Mouse (Mus musculus) myocyte (in vitro differentiated cells): Measurements from ENCODE around the gene Sptlc3. TPM values are rescaled to one million over a fixed set of nuclear protein-coding genes. Genes with fewer than 3 reads are reported as not detected.
A peak's percentile ranks its signal among the peaks of the same experiment; 100 is the strongest.

Source experiments
- H3K27me3 ChIP-seq: one replicate; pipeline ENCODE4 v1.6.1; 2011; ENCODE audit not compliant: control insufficient read depth, insufficient read depth, insufficient read length
- H3K36me3 ChIP-seq: one replicate; pipeline ENCODE4 v1.6.1; 2011; ENCODE audit not compliant: control insufficient read depth, insufficient read depth
- H3K4me2 ChIP-seq: one replicate; pipeline ENCODE4 v1.6.1; 2011; ENCODE audit warnings: low read depth, control low read depth
- H3K4me3 ChIP-seq: one replicate; pipeline ENCODE4 v1.5.1; 2011; ENCODE audit warnings: mild to moderate bottlenecking, control low read depth, moderate library complexity
- H3K79me2 ChIP-seq: one replicate; pipeline ENCODE4 v1.6.1; 2011; ENCODE audit not compliant: control insufficient read depth, insufficient read depth
- H3ac ChIP-seq: one replicate; pipeline ENCODE4 v1.6.1; 2011; ENCODE audit not compliant: control insufficient read depth, insufficient read length
- CEBPB ChIP-seq: IDR thresholded peaks from 2 replicates; pipeline ENCODE4 v1.6.1; 2011; ENCODE audit warnings: mild to moderate bottlenecking, moderate library complexity; ENCODE audit not compliant: poor library complexity, insufficient read depth, severe bottlenecking
- E2F4 ChIP-seq: IDR thresholded peaks from one replicate; pipeline ENCODE4 v1.6.1; 2011; ENCODE audit warnings: mild to moderate bottlenecking, control low read depth, moderate library complexity; ENCODE audit not compliant: insufficient read depth
- MAX ChIP-seq: IDR thresholded peaks from one replicate; pipeline ENCODE4 v1.6.1; 2011; ENCODE audit warnings: low read depth, mild to moderate bottlenecking, control low read depth
- MYOD1 ChIP-seq, 3 experiments: IDR thresholded peaks; one replicate each; pipeline ENCODE4 v1.6.1; 2011; ENCODE audit warnings: control low read depth in 2 of 3, low read depth in 2 of 3, mild to moderate bottlenecking in 2 of 3, moderate library complexity in 1 of 3; ENCODE audit not compliant: insufficient read length in 2 of 3, control insufficient read depth in 1 of 3
- MYOG ChIP-seq, 3 experiments: IDR thresholded peaks; one replicate each; pipeline ENCODE4 v1.6.1; 2011; ENCODE audit warnings: control low read depth in 2 of 3, low read depth in 2 of 3, mild to moderate bottlenecking in 2 of 3; ENCODE audit not compliant: insufficient read length in 2 of 3, control insufficient read depth in 1 of 3, insufficient read depth in 1 of 3
- POLR2A ChIP-seq: IDR thresholded peaks from one replicate; pipeline ENCODE4 v1.6.1; 2011; ENCODE audit warnings: low read depth, mild to moderate bottlenecking, control low read depth, moderate library complexity; ENCODE audit not compliant: insufficient read length
- POLR2AphosphoS2 ChIP-seq: IDR thresholded peaks from one replicate; pipeline ENCODE4 v1.6.1; 2011; ENCODE audit warnings: low read depth, control low read depth; ENCODE audit not compliant: insufficient read length
- REST ChIP-seq: IDR thresholded peaks from one replicate; pipeline ENCODE4 v1.6.1; 2011; ENCODE audit warnings: mild to moderate bottlenecking, control low read depth, moderate library complexity; ENCODE audit not compliant: insufficient read depth, insufficient read length
- SRF ChIP-seq: IDR thresholded peaks from one replicate; pipeline ENCODE4 v1.6.1; 2011; ENCODE audit warnings: low read depth; ENCODE audit not compliant: control insufficient read depth, insufficient read length
- TCF12 ChIP-seq: IDR thresholded peaks from one replicate; pipeline ENCODE4 v1.6.1; 2011; ENCODE audit warnings: mild to moderate bottlenecking, control low read depth; ENCODE audit not compliant: poor library complexity, insufficient read depth, severe bottlenecking
- TCF3 ChIP-seq: IDR thresholded peaks from one replicate; pipeline ENCODE4 v1.6.1; 2011; ENCODE audit warnings: low read depth, control low read depth; ENCODE audit not compliant: insufficient read length
- USF1 ChIP-seq: IDR thresholded peaks from one replicate; pipeline ENCODE4 v1.6.1; 2011; ENCODE audit warnings: low read depth, mild to moderate bottlenecking, control low read depth, moderate library complexity
- polyA plus RNA-seq: library from polyadenylated mRNA; unstranded; fragments of >200 nt; fragmentation: generic; extraction: Trizol; gene quantifications from one replicate; pipeline ENCODE4 v1.2.1, GENCODE M21; 2012; ENCODE audit warnings: missing spikeins

Gene Sptlc3
- polyA plus RNA-seq, 1 experiment = not detected

DNA sequence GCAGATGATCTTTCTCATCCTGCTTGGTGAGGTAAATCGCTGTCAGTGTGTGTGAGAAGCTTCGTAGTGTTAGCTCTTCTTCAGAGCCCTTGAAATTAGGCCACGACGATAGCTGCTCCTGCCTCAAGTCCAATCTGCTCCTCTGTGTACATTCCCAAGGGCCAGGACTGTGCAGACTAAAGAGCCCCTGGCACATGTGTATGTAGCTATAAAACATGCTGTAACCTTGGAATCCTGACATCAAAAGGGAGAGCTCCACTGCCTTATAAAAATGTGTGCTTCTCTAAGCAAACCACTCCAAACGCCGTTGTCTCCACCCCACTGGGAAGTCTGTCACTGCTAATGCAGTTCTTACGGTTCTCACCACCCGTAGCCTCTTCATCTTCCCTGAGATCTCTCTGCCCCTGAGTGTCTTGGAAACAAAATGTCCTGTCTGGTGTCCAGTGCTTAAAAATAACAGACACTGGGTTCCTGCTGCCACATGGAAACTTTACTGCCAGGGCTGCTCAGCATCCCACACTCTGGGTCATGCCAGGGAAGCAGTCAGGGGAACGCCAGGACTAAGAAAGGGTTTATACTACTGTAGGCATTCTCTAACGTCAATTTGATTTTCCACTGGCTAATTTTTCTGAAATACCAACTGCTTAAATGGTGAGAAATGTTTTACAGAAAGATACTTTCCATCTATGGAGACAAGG is 118.8 kb downstream of the Sptlc3 start:
- Histone ChIP-seq H3K4me3 (no peak overlapping the region), H3K27me3 (no peaks in the 10 kb centered on the region), H3K4me2 (no peak overlapping the region), H3K36me3 (no peaks in the 10 kb centered on the region), H3ac (no peak overlapping the region), H3K79me2 (no peaks in the 10 kb centered on the region)
- TF ChIP-seq MAX (no peak), REST (no peak), CEBPB (no peak), USF1 (no peak), SRF (no peak), MYOD1 (IDR thresholded peaks at IDR 0.05; ENCODE audit: control insufficient read depth in 1 of 3, insufficient read length in 2 of 3, low read depth in 2 of 3) (no peak), TCF12 (no peak), POLR2A (no peak), MYOG (IDR thresholded peaks at IDR 0.05; ENCODE audit: control insufficient read depth in 1 of 3, insufficient read depth in 1 of 3, insufficient read length in 2 of 3, low read depth in 2 of 3) (no peak), E2F4 (no peak)

DNA sequence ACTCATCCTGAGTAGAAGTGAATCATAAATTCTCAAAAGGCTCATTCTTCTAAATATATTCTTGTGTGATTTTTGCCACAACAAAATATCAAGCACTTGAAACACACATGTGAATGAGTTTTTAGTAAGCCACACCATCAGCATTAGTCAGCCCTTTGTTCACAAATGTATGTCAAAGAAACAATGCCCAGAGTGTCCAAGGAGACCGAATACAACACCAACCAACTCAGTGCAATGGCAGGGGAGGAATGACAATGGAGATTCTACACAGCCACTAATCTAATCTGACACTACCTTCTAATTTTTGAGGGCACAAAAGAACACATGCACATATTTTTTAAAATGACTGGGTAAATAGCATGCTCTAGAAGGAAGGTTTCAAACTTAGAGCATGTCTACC is 132.8 kb downstream of the Sptlc3 start:
- Histone ChIP-seq H3K27me3 (no peaks in the 10 kb centered on the region), H3K36me3 (no peaks in the 10 kb centered on the region), H3K79me2 (no peaks in the 10 kb centered on the region), H3K4me3 (no peak overlapping the region), H3ac (no peak overlapping the region), H3K4me2 (no peak overlapping the region)
- no peak for TF ChIP-seq POLR2AphosphoS2
- TF ChIP-seq CEBPB = no peak
- no peak for TF ChIP-seq E2F4
- TF ChIP-seq MAX = no peak
- TF ChIP-seq REST = no peak
- no peak for TF ChIP-seq MYOD1 (IDR thresholded peaks at IDR 0.05; ENCODE audit: control insufficient read depth in 1 of 3, insufficient read length in 2 of 3, low read depth in 2 of 3)
- TF ChIP-seq POLR2A = no peak
- no peak for TF ChIP-seq USF1
- no peak for TF ChIP-seq MYOG (IDR thresholded peaks at IDR 0.05; ENCODE audit: control insufficient read depth in 1 of 3, insufficient read depth in 1 of 3, insufficient read length in 2 of 3, low read depth in 2 of 3)
- no peak for TF ChIP-seq TCF3
- TF ChIP-seq SRF = no peak
- no peak for TF ChIP-seq TCF12

DNA sequence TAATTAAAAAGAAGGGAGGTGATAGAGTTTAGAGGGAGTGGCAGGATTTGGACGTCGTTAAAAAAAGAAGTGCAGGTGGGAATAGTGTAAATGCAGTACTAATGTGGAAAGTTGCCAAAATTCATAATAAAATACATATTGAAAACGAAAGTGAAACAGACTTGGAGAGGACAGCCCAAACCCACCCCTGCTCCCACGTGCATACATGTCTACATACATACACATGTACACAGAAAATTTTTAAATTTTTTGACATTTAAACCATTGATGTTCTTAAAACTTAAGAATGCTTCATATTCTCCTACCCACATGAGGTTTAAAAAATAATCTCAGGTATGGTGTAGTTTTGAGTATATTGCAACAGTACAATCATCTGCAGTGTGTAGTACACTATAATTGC is 135.0 kb downstream of the Sptlc3 start:
- Histone ChIP-seq H3K4me2 (peak overlapping the region; percentile 57), H3ac (no peak overlapping the region), H3K4me3 (no peak overlapping the region), H3K36me3 (no peaks in the 10 kb centered on the region), H3K79me2 (no peaks in the 10 kb centered on the region), H3K27me3 (no peaks in the 10 kb centered on the region)
- no peak for TF ChIP-seq MYOG (IDR thresholded peaks at IDR 0.05; ENCODE audit: control insufficient read depth in 1 of 3, insufficient read depth in 1 of 3, insufficient read length in 2 of 3, low read depth in 2 of 3)
- TF ChIP-seq MYOD1 (IDR thresholded peaks at IDR 0.05; ENCODE audit: control insufficient read depth in 1 of 3, insufficient read length in 2 of 3, low read depth in 2 of 3) = no peak
- no peak for TF ChIP-seq SRF
- no peak for TF ChIP-seq CEBPB
- no peak for TF ChIP-seq TCF3
- TF ChIP-seq POLR2A = no peak
- TF ChIP-seq TCF12 = no peak
- no peak for TF ChIP-seq USF1
- TF ChIP-seq MAX = no peak
- TF ChIP-seq REST = no peak
- no peak for TF ChIP-seq POLR2AphosphoS2
- TF ChIP-seq E2F4 = no peak

DNA sequence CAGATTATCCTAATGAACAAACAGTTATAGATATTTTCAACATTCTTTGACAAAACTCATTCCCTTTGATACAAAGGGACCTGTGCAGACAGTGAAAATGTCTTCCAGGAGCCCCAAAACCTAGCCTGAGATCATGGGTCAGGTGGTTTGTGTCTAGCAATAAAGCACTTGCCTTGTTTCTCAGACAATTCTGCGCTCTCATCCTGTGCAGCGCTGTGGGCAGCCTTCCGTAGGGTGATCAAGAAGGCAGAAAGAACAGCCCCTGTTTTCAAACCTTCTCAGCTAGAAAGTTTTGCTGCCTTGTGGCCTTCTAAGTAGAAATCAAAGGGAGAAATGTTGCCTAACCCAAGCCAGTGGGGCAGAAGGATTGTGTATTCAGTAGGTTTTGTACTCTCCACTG is 135.9 kb downstream of the Sptlc3 start:
- H3K4me3 ChIP-seq = no peak overlapping the region
- no peak overlapping the region for H3ac ChIP-seq
- TF ChIP-seq MAX (no peak), POLR2A (no peak), TCF12 (no peak), E2F4 (no peak), USF1 (no peak), POLR2AphosphoS2 (no peak), TCF3 (no peak), SRF (no peak), MYOG (IDR thresholded peaks at IDR 0.05; ENCODE audit: control insufficient read depth in 1 of 3, insufficient read depth in 1 of 3, insufficient read length in 2 of 3, low read depth in 2 of 3) (no peak), REST (no peak), MYOD1 (IDR thresholded peaks at IDR 0.05; ENCODE audit: control insufficient read depth in 1 of 3, insufficient read length in 2 of 3, low read depth in 2 of 3) (no peak), CEBPB (no peak)
- no peak overlapping the region for H3K4me2 ChIP-seq
- H3K36me3 ChIP-seq = no peaks in the 10 kb centered on the region
- H3K79me2 ChIP-seq = no peaks in the 10 kb centered on the region
- no peaks in the 10 kb centered on the region for H3K27me3 ChIP-seq
